Mouse (Mus musculus) kidney, adult 2 months (tissue): ENCODE results near the gene Gm7929.
"Not testable (repeated sequence)": the region's sequence is repeated elsewhere in the genome, so short reads cannot be mapped to it uniquely, and the experiment has no call there.

Experiments used
- CTCF ChIP-seq: fragments of 200-500 bp; conservative IDR thresholded peaks from 2 replicates; pipeline ENCODE4 v1.5.1; 2011; ENCODE audit warnings: low read depth, mild to moderate bottlenecking, control low read depth, low read length, moderate library complexity, mixed read lengths; ENCODE audit not compliant: insufficient read depth, insufficient read length
- POLR2A ChIP-seq: fragments of 200-500 bp; IDR thresholded peaks from one replicate; pipeline ENCODE4 v1.6.1; 2011; ENCODE audit warnings: low read depth, low read length, control low read depth

- TF ChIP-seq CTCF, POLR2A: not testable (repeated sequence)
These were observed 21.9 kb upstream of the Gm7929 start, which contains the start of gene Gm47189 for GRCm38 (mm10) chr14:41772341-41772740.
